Mouse (Mus musculus) embryo, embryonic 11.5 days (tissue): ENCODE measurements around the gene Kitl.

ENCODE experiments used
- DNase-seq: peaks from one replicate; pipeline ENCODE4 v3.0.0-alpha.2; 2012; ENCODE audit warnings: low read depth, low spot score

Gene Kitl

GRCm38 (mm10) chr10:100015370-100016325 is at the start of gene Kitl:
TSS of gene Kitl (plus strand) at chr10:100015630.
- DNase-seq: peak; percentile 58

GRCm38 (mm10) chr10:99972866-99973265 is 42.6 kb upstream of the Kitl start:
- no peak for DNase-seq

GRCm38 (mm10) chr10:99980096-99980495 is 35.3 kb upstream of the Kitl start:
- DNase-seq: no peak

- no peak for DNase-seq
Observed at GRCm38 (mm10) chr10:99980916-99981315, 34.5 kb upstream of the Kitl start.

- DNase-seq: no peak
Observed at GRCm38 (mm10) chr10:99981887-99982286, 33.5 kb upstream of the Kitl start.

- DNase-seq: no peak
Observed at GRCm38 (mm10) chr10:99986745-99987144, 28.7 kb upstream of the Kitl start.

GRCm38 (mm10) chr10:99989758-99990157 is 25.7 kb upstream of the Kitl start:
- DNase-seq: no peak

GRCm38 (mm10) chr10:99992121-99992520 is 23.3 kb upstream of the Kitl start:
- no peak for DNase-seq

- DNase-seq: no peak
Observed at GRCm38 (mm10) chr10:100001452-100001851, 14.0 kb upstream of the Kitl start.

- DNase-seq: no peak
Observed at GRCm38 (mm10) chr10:100003797-100004196, 11.6 kb upstream of the Kitl start.

- no peak for DNase-seq
Observed at GRCm38 (mm10) chr10:100009681-100010080, 5.7 kb upstream of the Kitl start.

GRCm38 (mm10) chr10:100010291-100010690 is 5.1 kb upstream of the Kitl start:
- no peak for DNase-seq

GRCm38 (mm10) chr10:100014096-100014495 is 1.3 kb upstream of the Kitl start:
- DNase-seq: no peak

GRCm38 (mm10) chr10:100016326-100016709 is 888 bp downstream of the Kitl start:
- no peak for DNase-seq

GRCm38 (mm10) chr10:100016941-100017770 is 1.7 kb downstream of the Kitl start:
- DNase-seq: no peak

- DNase-seq: no peak
Observed at GRCm38 (mm10) chr10:100017771-100018070, 2.3 kb downstream of the Kitl start.

GRCm38 (mm10) chr10:100018493-100018892 is 3.1 kb downstream of the Kitl start:
- no peak for DNase-seq

GRCm38 (mm10) chr10:100019246-100020195 is 4.1 kb downstream of the Kitl start:
- no peak for DNase-seq

GRCm38 (mm10) chr10:100022090-100022834 is 6.8 kb downstream of the Kitl start:
- no peak for DNase-seq

- no peak for DNase-seq
Observed at GRCm38 (mm10) chr10:100022835-100023093, 7.3 kb downstream of the Kitl start.

GRCm38 (mm10) chr10:100025665-100026064 is 10.2 kb downstream of the Kitl start:
- no peak for DNase-seq
